In the genomic region with DNA sequence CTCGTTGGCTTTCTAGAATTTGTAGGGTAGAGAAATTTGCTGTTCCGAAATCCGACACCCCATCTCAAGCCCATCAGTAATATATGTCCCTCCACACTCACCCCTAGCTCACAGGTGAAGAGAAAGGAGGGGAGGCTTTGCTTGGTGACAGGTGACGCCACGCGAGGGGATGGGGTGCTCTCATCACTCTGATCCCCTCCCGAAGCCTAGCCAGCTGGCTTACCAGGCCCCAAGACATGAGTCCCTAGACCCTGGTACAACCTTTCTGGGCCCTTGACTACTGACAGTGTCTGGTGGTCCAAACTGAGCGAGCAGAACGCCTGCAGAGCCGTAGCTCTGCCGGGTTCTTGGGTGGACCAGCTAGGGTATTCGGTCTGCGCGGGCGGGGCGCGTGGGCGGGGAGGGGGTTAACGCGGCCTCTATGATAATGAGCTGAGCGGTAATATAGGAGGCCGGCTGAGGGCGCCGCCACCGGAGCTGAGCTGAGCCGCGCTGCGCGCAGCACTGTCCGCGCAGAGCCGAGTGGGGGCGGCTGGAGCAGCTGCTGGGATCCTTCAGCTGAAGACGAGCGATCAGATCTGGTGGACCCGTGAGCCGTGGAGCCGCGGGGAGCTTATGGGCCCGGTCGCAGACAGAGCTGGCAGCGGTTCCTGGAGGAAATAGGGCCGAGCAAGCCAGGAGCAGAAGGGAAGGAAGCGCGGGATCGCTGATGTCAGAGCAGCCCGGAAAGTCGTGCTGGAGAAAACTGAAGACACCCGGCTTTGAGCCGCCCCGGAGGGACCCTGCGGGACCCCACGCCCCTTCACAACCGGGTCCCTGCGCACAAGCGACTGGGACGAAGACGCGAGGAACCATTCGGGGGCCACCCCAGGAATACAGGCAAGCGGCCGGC, we compare ENCODE assay signal across 8 mouse cellular contexts. TPM values are rescaled to one million over a fixed set of nuclear protein-coding genes. Genes with fewer than 3 reads are reported as not detected.
A peak's percentile ranks its signal among the peaks of the same experiment; 100 is the strongest.
DNase-seq lines count a peak whose midpoint lies in the region; ATAC-seq and TF ChIP-seq lines count a peak whose summit lies in the region.

No protein-coding gene starts in this region.

- peak overlapping the region; percentile 90 for H3K4me2 ChIP-seq in hindbrain, embryonic 16.5 days (ENCODE audit: low read length)

- H3K4me3 ChIP-seq in cortical plate, adult 2 months (ENCODE audit: insufficient read depth, low read length), result peak overlapping the region; percentile 98
- peak overlapping the region; percentile 84 for H3K4me3 ChIP-seq in gastrocnemius, adult 2 months
- peak overlapping the region; percentile 97 for H3K4me3 ChIP-seq in hindbrain, embryonic 16.5 days (ENCODE audit: low read length)
- H3K4me3 ChIP-seq in left cerebral cortex, adult 2 months, result peak overlapping the region; percentile 97

- H3K9ac ChIP-seq in hindbrain, embryonic 16.5 days (ENCODE audit: low read depth, low read length), result peak overlapping the region; percentile 97

- peak; percentile 82 for DNase-seq in adrenal gland, adult 18-20 months (ENCODE audit: low spot score in 2 of 2)
- peak; percentile 91 for DNase-seq in gastrocnemius, adult 2 months
- peak; percentile 91 for DNase-seq in left cerebral cortex, adult 2 months (ENCODE audit: extremely low spot score in 1 of 2, low spot score in 2 of 2)
- DNase-seq in lung, postnatal 4 days, result peak; percentile 90 to 94
- peak; percentile 94 to 95 for DNase-seq in right cerebral cortex, postnatal 10 days (ENCODE audit: low spot score in 2 of 2)
- DNase-seq in urinary bladder, postnatal 10 days (ENCODE audit: low spot score), result peak; percentile 51

- intact Hi-C loops in gastrocnemius, adult 2 months (cut with DNase I), result loop anchor here (2.0 kb wide), 2 partner anchors 103 to 197 kb away; no protein-coding TSS in a partner anchor
- intact Hi-C loops in left cerebral cortex, adult 2 months (cut with DNase I), result loop anchor here (2.0 to 10.0 kb wide), 13 partner anchors 68 to 1232 kb away; no protein-coding TSS in a partner anchor

- WGBS in hindbrain, embryonic 16.5 days, result under 1% methylated on average over 62 of the region's 62 CpGs

- peaks cover 2% of the 10 kb centered on the region for H3K4me1 ChIP-seq in cortical plate, adult 2 months (ENCODE audit: control insufficient read depth, insufficient read depth, low read length)
- peaks cover 23% of the 10 kb centered on the region for H3K4me1 ChIP-seq in hindbrain, embryonic 16.5 days (ENCODE audit: control insufficient read depth, insufficient read depth, low read depth, low read length)

- H3K27ac ChIP-seq in cortical plate, adult 2 months (ENCODE audit: insufficient read depth, low read length), result peak overlapping the region; percentile 100
- H3K27ac ChIP-seq in gastrocnemius, adult 2 months, result peak overlapping the region; percentile 97
- H3K27ac ChIP-seq in hindbrain, embryonic 16.5 days (ENCODE audit: low read depth, low read length), result peak overlapping the region; percentile 88
- peak overlapping the region; percentile 99 for H3K27ac ChIP-seq in left cerebral cortex, adult 2 months

- peak; percentile 88 for TF ChIP-seq POLR2A in cortical plate, adult 2 months (IDR thresholded peaks at IDR 0.05; ENCODE audit: extremely low read depth, insufficient read depth, low read length)

- H3K36me3 ChIP-seq in hindbrain, embryonic 16.5 days (ENCODE audit: control insufficient read depth, insufficient read depth, low read length), result no peaks in the 10 kb centered on the region

- H3K27me3 ChIP-seq in hindbrain, embryonic 16.5 days (replicated peaks; ENCODE audit: control insufficient read depth, insufficient read depth, low read length), result no peaks in the 10 kb centered on the region

- no peak for TF ChIP-seq CTCF in cortical plate, adult 2 months (IDR thresholded peaks at IDR 0.05; ENCODE audit: extremely low read depth, insufficient read depth, low read length)
- TF ChIP-seq CTCF in gastrocnemius, adult 2 months (IDR thresholded peaks at IDR 0.05), result peak; percentile 54
- peak; percentile 35 for TF ChIP-seq CTCF in left cerebral cortex, adult 2 months (IDR thresholded peaks at IDR 0.05)

- no peaks in the 10 kb centered on the region for H3K9me3 ChIP-seq in hindbrain, embryonic 16.5 days (ENCODE audit: control insufficient read depth, low read length)

- peak; percentile 95 for ATAC-seq in hindbrain, embryonic 16.5 days

RNA-seq across cellular contexts. Expression of a gene that starts 1.6 kb away (rescaled TPM):
- total RNA-seq in adrenal gland, adult 18-20 months (2021), result 10 to 100 TPM; 10.1 to 12.2 TPM
- polyA plus RNA-seq in cortical plate, adult 2 months (2012; rRNA removed), result 34.7 and 36.7 TPM in 2 replicates
- total RNA-seq in gastrocnemius, adult 2 months (2021), result 10 to 100 TPM in 1 of 2 experiments, 1 to 10 TPM in 1; 6.6 to 13.2 TPM
- polyA plus RNA-seq in hindbrain, embryonic 16.5 days (2015; fragmentation: Nextera tagmentation; extraction: Ambion mirVana), result 24.2 and 28.3 TPM in 2 replicates
- 10 to 100 TPM; 95.0 to 97.9 TPM for total RNA-seq in left cerebral cortex, adult 2 months (2021)

Comparison
In these comparisons a context has a peak if more than half of its experiments do, and no peak if none do; other contexts are left out.
1. Peak in every context shown above with its lines: DNase-seq, ATAC-seq, H3K4me3 ChIP-seq and H3K27ac ChIP-seq.
2. RNA of a gene that starts 1.6 kb away (total RNA-seq): 95.0 to 97.9 TPM in left cerebral cortex, adult 2 months; 6.6 to 13.2 TPM in gastrocnemius, adult 2 months and 10.1 to 12.2 TPM in adrenal gland, adult 18-20 months; every median in the first group is over 4 times any median in the second.